Mouse (Mus musculus) liver, adult 2 months (tissue): ENCODE measurements at regions not wholly inside any gene's neighbourhood (a gene's known extent, or its start where the extent isn't known, plus 50 kb on each side); places are given as distances from the start of the nearest gene placed in this dataset.

Source experiments
- CTCF ChIP-seq: fragments of 200-500 bp; IDR thresholded peaks from 2 replicates; pipeline ENCODE4 v1.5.1; 2011; ENCODE audit warnings: low read depth, low read length, control low read depth
- POLR2A ChIP-seq: fragments of 200-500 bp; IDR thresholded peaks from 2 replicates; pipeline ENCODE4 v1.6.1; 2011; ENCODE audit warnings: low read length, control low read depth; ENCODE audit not compliant: insufficient read depth; ENCODE audit errors: extremely low read depth

- TF ChIP-seq CTCF (no peak), POLR2A (no peak)
Measured at GRCm38 (mm10) chr17:50397324-50397723, 103.9 kb upstream of the Dazl start.
